Mouse (Mus musculus): ENCODE data around the gene Hif1an.

- TF ChIP-seq CTCF (IDR thresholded peaks at IDR 0.05; ENCODE audit: low read depth, low read length) (no peak), POLR2A (IDR thresholded peaks at IDR 0.05; ENCODE audit: extremely low read depth, insufficient read depth, low read length) (no peak)
These were observed 25.4 kb downstream of the Hif1an start for GRCm38 (mm10) chr19:44588036-44588435.
